Mouse (Mus musculus) olfactory bulb, adult 2 months (tissue): ENCODE measurements around the gene Hapln3.

Experiments used
- CTCF ChIP-seq: fragments of 200-500 bp; IDR thresholded peaks from 2 replicates; pipeline ENCODE4 v1.5.1; 2012; ENCODE audit warnings: low read depth, mild to moderate bottlenecking, low read length, moderate library complexity; ENCODE audit not compliant: insufficient read depth
- POLR2A ChIP-seq: fragments of 200-500 bp; IDR thresholded peaks from 2 replicates; pipeline ENCODE4 v1.6.1; 2012; ENCODE audit warnings: mild to moderate bottlenecking, low read depth, low read length, moderate library complexity; ENCODE audit not compliant: insufficient read depth

DNA sequence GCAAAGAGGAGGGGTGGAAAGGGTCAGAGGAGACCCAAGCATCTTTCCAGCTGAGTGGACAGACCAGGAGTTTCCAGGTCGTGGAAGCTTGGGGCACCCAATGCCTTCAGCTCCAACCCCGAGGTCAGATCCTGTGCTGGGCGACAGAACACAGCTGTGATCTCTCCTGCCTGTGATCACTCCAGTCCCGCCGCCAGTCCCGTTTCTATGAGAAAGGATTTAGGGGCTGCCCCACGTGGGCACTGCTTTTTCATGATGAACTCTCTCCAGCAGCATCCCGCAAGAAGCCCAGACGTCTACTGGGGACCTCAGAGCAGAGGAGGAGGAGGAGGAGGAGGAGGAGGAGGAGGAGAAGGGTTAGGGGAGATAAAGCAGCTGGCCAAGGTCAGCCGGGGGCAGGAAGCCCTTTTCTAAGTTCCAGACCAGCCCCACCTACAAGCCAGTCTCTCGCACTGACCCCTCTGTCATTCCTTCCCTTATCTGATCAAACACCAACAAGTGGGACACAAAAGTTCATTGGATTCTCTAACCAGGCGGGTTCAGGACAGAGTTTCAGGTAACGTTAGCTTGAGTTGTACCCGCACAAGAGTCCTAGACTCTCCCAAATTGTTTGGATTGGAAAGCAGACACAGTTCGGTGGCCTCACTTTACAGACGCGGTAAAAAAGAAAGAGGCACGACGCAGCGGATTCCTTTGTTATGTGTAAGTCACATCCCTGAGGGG, 17.3 kb upstream of the Hapln3 start:
- TF ChIP-seq CTCF (no peak), POLR2A (no peak)
